Mouse (Mus musculus) liver, embryonic 12.5 days (tissue): ENCODE results near the gene Ei24. TPM values are rescaled to one million over a fixed set of nuclear protein-coding genes. Genes with fewer than 3 reads are reported as not detected.

ENCODE experiments used
- ATAC-seq: fragments of 200-750 bp; cut with Nextera tagmentation; 2 replicates; pipeline ENCODE4 v1.8.0; 2017; ENCODE audit warnings: moderate number of reproducible peaks, mild to moderate bottlenecking, moderate library complexity
- H3K27ac ChIP-seq: fragments of 300-500 bp; sonication (generic); 2 replicates; pipeline ENCODE4 v1.5.1; 2016; ENCODE audit warnings: mild to moderate bottlenecking
- H3K27me3 ChIP-seq: fragments of 300-500 bp; sonication (generic); replicated peaks from 2 replicates; pipeline ENCODE4 v1.6.1; 2016; ENCODE audit warnings: mild to moderate bottlenecking, moderate library complexity
- H3K36me3 ChIP-seq: fragments of 300-500 bp; sonication (generic); 2 replicates; pipeline ENCODE4 v1.6.1; 2016; ENCODE audit warnings: mild to moderate bottlenecking, moderate library complexity
- H3K4me1 ChIP-seq: fragments of 300-500 bp; sonication (generic); 2 replicates; pipeline ENCODE4 v1.6.1; 2016
- H3K4me2 ChIP-seq: fragments of 300-500 bp; sonication (generic); 2 replicates; pipeline ENCODE4 v1.6.1; 2016; ENCODE audit warnings: mild to moderate bottlenecking, moderate library complexity
- H3K4me3 ChIP-seq: fragments of 300-500 bp; sonication (generic); 2 replicates; pipeline ENCODE4 v1.5.1; 2016; ENCODE audit warnings: mild to moderate bottlenecking, moderate library complexity
- H3K9ac ChIP-seq: fragments of 300-500 bp; sonication (generic); 2 replicates; pipeline ENCODE4 v1.6.1; 2016; ENCODE audit warnings: mild to moderate bottlenecking, moderate library complexity
- H3K9me3 ChIP-seq: fragments of 300-500 bp; sonication (generic); replicated peaks from 2 replicates; pipeline ENCODE4 v1.6.1; 2016; ENCODE audit warnings: mild to moderate bottlenecking, moderate library complexity
- WGBS: fragments of 180-500 bp; shearing (Covaris S2); methylation state at CpG from one replicate; pipeline ENCODE4 v1.1.7; 2016; ENCODE audit not compliant: insufficient replicate concordance; 5-methylcytosine and 5-hydroxymethylcytosine counted together
- polyA plus RNA-seq: library from polyadenylated mRNA; unstranded; fragments of >200 nt; fragmentation: Nextera tagmentation; extraction: Ambion mirVana; gene quantifications from 2 replicates; pipeline ENCODE4 v1.2.1, GENCODE M21; 2016

The Ei24 gene
- polyA plus RNA-seq = 41.9 and 42.7 TPM in 2 replicates

- peaks cover 17% of the 10 kb centered on the region for H3K4me1 ChIP-seq
- no peaks in the 10 kb centered on the region for H3K9me3 ChIP-seq
- peak within 1 kb of the TSS; percentile 94 for H3K4me3 ChIP-seq
- H3K27me3 ChIP-seq = no peaks in the 10 kb centered on the region
- peak within 1 kb of the TSS; percentile 93 for H3K4me2 ChIP-seq
- peak within 1 kb of the TSS; percentile 97 for H3K9ac ChIP-seq
- H3K36me3 ChIP-seq = peaks cover 9% of the 10 kb centered on the region
- peak; percentile 99 for ATAC-seq
- under 1% methylated on average over 64 of the region's 66 CpGs for WGBS
- H3K27ac ChIP-seq = peak within 1 kb of the TSS; percentile 81
Measured at GRCm38 (mm10) chr9:36796781-36797555, at the start of gene Ei24. TSS of gene Ei24 (minus strand) at chr9:36797393.

- 41% methylated on average over 4 of the region's 4 CpGs for WGBS
- Histone ChIP-seq H3K4me1 (no peaks in the 10 kb centered on the region), H3K36me3 (no peaks in the 10 kb centered on the region), H3K4me2 (no peak overlapping the region), H3K27me3 (no peaks in the 10 kb centered on the region), H3K9ac (no peak overlapping the region), H3K27ac (no peak overlapping the region), H3K4me3 (no peak overlapping the region), H3K9me3 (no peaks in the 10 kb centered on the region)
- ATAC-seq = no peak
Measured at GRCm38 (mm10) chr9:36846346-36846745, 49.2 kb upstream of the Ei24 start.

DNA sequence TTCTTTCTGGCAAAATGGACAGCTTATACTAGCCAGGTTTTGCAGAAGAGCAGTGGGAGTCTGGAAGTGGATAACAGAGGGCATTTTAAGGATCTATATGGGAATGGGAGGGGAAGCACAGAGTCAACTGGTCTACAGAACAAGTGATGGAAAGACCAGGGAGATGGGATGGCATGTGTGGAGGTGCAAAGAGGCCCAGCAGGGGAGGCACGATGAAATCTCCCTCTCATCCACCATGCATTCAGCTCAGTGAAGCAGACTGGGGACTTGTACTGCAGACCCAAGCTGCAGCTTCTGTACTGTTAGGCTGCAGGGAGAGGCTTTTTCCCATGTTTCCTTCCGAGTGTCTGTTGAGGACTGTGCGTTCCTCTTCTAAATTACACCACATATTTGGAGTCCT is 36.7 kb upstream of the Ei24 start:
- no peak for ATAC-seq
- no peak overlapping the region for H3K27ac ChIP-seq
- no peaks in the 10 kb centered on the region for H3K36me3 ChIP-seq
- no peak overlapping the region for H3K4me3 ChIP-seq
- no peak overlapping the region for H3K4me2 ChIP-seq
- H3K9ac ChIP-seq = no peak overlapping the region
- peaks cover 37% of the 10 kb centered on the region for H3K27me3 ChIP-seq
- no peaks in the 10 kb centered on the region for H3K9me3 ChIP-seq
- peaks cover 9% of the 10 kb centered on the region for H3K4me1 ChIP-seq
- 31% methylated on average over 3 of the region's 3 CpGs for WGBS

GRCm38 (mm10) chr9:36833043-36833881 is 36.1 kb upstream of the Ei24 start:
- ATAC-seq = no peak; the same call in 1 of the 2 replicates

GRCm38 (mm10) chr9:36832529-36832928 is 35.3 kb upstream of the Ei24 start:
- Histone ChIP-seq H3K4me2 (peak overlapping the region; percentile 66), H3K27me3 (peaks cover 37% of the 10 kb centered on the region), H3K27ac (no peak overlapping the region), H3K4me1 (peaks cover 9% of the 10 kb centered on the region), H3K36me3 (no peaks in the 10 kb centered on the region), H3K9ac (peak overlapping the region; percentile 20; the same call in 1 of the 2 replicates), H3K9me3 (no peaks in the 10 kb centered on the region), H3K4me3 (peak overlapping the region; percentile 42)
- ATAC-seq = peak; percentile 40; the same call in 1 of the 2 replicates
- WGBS = under 1% methylated on average over 32 of the region's 32 CpGs

More at GRCm38 (mm10) chr9:36833043-36833881, 36.1 kb upstream of the Ei24 start:
- Histone ChIP-seq H3K9ac (peak overlapping the region; percentile 20; the same call in 1 of the 2 replicates), H3K27ac (no peak overlapping the region), H3K4me3 (peak overlapping the region; percentile 42), H3K27me3 (peaks cover 37% of the 10 kb centered on the region), H3K36me3 (no peaks in the 10 kb centered on the region), H3K4me1 (peaks cover 9% of the 10 kb centered on the region), H3K9me3 (no peaks in the 10 kb centered on the region), H3K4me2 (peak overlapping the region; percentile 66)
- 10% methylated on average over 31 of the region's 31 CpGs for WGBS

DNA sequence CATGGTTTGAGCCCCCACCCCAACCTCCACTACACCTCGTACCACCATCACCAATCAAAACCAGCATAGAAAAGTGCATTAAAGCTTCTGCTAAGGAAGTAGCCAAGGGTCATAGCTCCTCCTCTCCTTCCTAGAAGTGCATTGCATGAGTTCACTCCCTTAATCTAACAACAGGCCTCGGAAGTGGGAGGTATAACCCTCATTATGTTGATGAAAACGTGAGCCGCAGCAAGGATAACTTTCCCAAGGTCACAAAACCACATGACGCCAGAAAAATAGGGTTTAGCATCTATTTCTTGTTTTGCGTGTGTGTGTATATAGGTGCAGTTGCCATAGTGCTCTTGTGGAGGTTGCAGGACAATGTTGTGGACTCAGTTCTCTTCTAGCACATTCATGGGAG is 34.2 kb upstream of the Ei24 start:
- Histone ChIP-seq H3K36me3 (no peaks in the 10 kb centered on the region), H3K4me2 (no peak overlapping the region)
- no peak for ATAC-seq

GRCm38 (mm10) chr9:36826612-36827363 is 29.6 kb upstream of the Ei24 start:
- no peak for ATAC-seq
- Histone ChIP-seq H3K9ac (no peak overlapping the region), H3K4me3 (no peak overlapping the region), H3K27me3 (peaks cover 7% of the 10 kb centered on the region; the same call in 1 of the 2 replicates), H3K27ac (no peak overlapping the region), H3K36me3 (no peaks in the 10 kb centered on the region), H3K4me1 (no peaks in the 10 kb centered on the region), H3K9me3 (no peaks in the 10 kb centered on the region), H3K4me2 (no peak overlapping the region)
- 50% methylated on average over 2 of the region's 2 CpGs for WGBS

More for the DNA sequence above, 34.2 kb upstream of the Ei24 start:
- H3K4me1 ChIP-seq = peaks cover 9% of the 10 kb centered on the region
- H3K27me3 ChIP-seq = peaks cover 37% of the 10 kb centered on the region
- H3K9me3 ChIP-seq = no peaks in the 10 kb centered on the region
- no peak overlapping the region for H3K9ac ChIP-seq
- WGBS = 59% methylated on average over 6 of the region's 6 CpGs
- H3K4me3 ChIP-seq = no peak overlapping the region
- H3K27ac ChIP-seq = no peak overlapping the region

GRCm38 (mm10) chr9:36822024-36822423 is 24.8 kb upstream of the Ei24 start:
- Histone ChIP-seq H3K4me1 (no peaks in the 10 kb centered on the region), H3K27ac (no peak overlapping the region), H3K4me2 (no peak overlapping the region), H3K9ac (no peak overlapping the region), H3K36me3 (no peaks in the 10 kb centered on the region), H3K4me3 (no peak overlapping the region), H3K27me3 (no peaks in the 10 kb centered on the region), H3K9me3 (no peaks in the 10 kb centered on the region)
- ATAC-seq = no peak
- 33% methylated on average over 2 of the region's 2 CpGs for WGBS

- Histone ChIP-seq H3K27ac (no peak within 1 kb of the TSS), H3K36me3 (no peaks in the 10 kb centered on the region), H3K4me2 (no peak within 1 kb of the TSS), H3K9me3 (no peaks in the 10 kb centered on the region), H3K27me3 (no peaks in the 10 kb centered on the region), H3K4me1 (no peaks in the 10 kb centered on the region), H3K9ac (no peak within 1 kb of the TSS), H3K4me3 (no peak within 1 kb of the TSS)
- no peak for ATAC-seq
- 16% methylated on average over 8 of the region's 8 CpGs for WGBS
Measured at GRCm38 (mm10) chr9:36821644-36822000, 24.4 kb upstream of the Ei24 start, which contains the start of gene Fez1. TSS of gene Fez1 (plus strand) at chr9:36821864.

DNA sequence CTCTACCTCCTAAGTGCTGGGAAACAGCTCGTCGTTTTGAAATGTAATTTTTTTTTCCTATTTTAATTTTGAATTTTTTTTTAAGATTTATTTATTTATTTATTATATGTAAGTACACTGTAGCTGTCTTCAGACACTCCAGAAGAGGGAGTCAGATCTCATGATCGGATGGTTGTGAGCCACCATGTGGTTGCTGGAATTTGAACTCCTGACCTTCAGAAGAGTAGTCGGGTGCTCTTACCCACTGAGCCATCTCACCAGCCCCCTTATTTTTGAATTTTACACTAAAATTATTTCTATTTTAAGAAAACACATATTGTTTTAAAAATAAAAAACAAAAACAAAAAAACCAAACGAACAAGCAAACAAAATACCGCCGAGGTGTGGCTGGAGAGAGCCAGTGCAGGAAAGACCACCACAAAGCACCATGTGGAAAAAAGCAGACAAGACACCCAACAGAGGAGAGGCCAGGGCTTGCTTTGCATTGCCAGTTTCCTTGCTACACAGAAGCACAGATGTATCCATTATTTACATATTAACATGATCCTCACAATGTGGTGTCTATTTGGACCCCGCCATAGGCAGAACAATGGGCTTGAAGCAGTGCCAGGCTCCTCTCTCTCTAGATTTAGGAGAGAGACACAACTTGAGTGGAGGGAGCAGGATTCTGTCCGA is 23.9 kb upstream of the Ei24 start:
- ATAC-seq = no peak

GRCm38 (mm10) chr9:36818905-36819304 is 21.7 kb upstream of the Ei24 start:
- H3K9me3 ChIP-seq = no peaks in the 10 kb centered on the region
- H3K4me2 ChIP-seq = no peak overlapping the region
- 58% methylated on average over 4 of the region's 4 CpGs for WGBS
- H3K27ac ChIP-seq = no peak overlapping the region
- H3K36me3 ChIP-seq = no peaks in the 10 kb centered on the region
- H3K4me3 ChIP-seq = no peak overlapping the region
- no peak for ATAC-seq
- H3K9ac ChIP-seq = no peak overlapping the region
- no peaks in the 10 kb centered on the region for H3K4me1 ChIP-seq
- H3K27me3 ChIP-seq = no peaks in the 10 kb centered on the region

More for the DNA sequence above, 23.9 kb upstream of the Ei24 start:
- no peaks in the 10 kb centered on the region for H3K36me3 ChIP-seq
- H3K4me2 ChIP-seq = no peak overlapping the region
- H3K4me1 ChIP-seq = no peaks in the 10 kb centered on the region
- 54% methylated on average over 9 of the region's 9 CpGs for WGBS
- H3K27ac ChIP-seq = no peak overlapping the region
- H3K4me3 ChIP-seq = no peak overlapping the region
- no peak overlapping the region for H3K9ac ChIP-seq
- no peaks in the 10 kb centered on the region for H3K9me3 ChIP-seq
- H3K27me3 ChIP-seq = no peaks in the 10 kb centered on the region
